Mouse (Mus musculus) kidney, postnatal 36 days (tissue): Measurements from ENCODE around the gene Pdk4.

Experiments
- DNase-seq, 2 experiments: peaks; one replicate each; pipeline ENCODE4 v3.0.0; 2021 to 2022; ENCODE audit warnings: mixed read lengths in 2 of 2

Gene Pdk4

DNA sequence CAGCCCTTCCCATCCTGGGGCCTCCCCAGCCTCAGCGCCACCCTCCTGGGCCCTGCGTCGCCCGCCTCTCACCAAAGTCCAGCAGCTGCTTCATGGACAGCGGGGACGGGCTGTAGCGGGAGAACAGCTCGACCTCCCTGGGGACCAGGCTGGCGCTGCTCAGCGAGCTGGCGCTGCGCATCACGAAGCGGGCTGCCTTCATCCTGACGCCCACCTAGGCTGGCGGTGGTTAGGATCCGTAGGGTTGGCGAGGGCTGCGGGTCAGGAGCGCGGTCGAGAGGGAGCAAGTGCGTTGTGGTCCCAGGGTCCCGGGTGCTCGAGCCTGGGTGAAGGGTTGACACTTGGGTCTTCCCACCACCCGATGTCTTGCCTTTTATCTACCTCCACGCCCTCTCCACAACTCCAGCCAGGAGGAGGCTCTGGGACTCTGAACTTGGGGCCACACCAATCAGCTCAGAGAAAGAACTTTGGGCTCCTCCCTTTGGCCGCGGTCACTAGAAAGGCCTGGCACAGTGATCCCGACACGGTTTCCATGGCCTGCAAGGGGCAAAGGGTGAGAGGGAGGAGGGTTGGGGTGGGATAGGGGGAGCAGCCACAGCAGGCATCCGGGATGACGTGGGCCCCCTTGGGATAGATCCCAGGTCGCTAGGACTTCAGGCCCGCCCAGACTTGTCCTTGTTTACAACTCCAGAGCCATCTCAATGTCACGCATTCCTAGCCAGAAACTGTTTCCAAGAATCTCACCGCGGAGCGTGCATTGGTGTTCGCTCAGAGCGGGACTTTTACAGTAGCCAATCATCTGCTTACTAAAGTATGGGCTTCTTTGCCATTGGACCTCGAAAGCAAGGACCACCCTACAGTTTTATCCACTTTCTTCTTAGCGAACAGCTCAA is at the start of gene Pdk4:
TSS of gene Pdk4 (minus strand) at position 349 of the 893 bp plus-strand sequence.
- DNase-seq: peak; percentile 95 to 99

DNA sequence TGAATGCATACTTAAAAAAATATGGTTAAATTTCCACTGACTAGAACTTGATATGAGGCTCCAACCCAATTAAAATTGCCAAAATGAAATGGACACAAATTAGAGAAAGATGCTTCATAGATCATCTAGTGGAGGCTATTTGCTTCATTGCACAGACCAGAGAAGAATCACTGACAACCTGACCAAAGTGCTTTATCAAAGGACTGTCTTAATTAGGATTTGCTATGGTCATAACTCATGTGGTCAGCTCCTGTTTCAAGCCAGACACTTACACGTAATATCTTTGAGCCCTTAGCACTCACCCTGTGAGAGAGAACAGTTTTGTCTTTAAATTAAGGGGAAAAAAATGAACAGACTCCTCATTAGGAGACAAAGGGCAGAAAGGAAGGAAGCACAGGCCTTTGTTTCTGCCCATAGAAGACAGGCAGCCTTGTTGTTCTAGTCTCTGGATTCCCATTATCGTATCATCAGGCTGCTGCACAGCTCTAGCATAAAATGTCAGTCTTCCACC is 41.8 kb upstream of the Pdk4 start:
- no peak for DNase-seq

DNA sequence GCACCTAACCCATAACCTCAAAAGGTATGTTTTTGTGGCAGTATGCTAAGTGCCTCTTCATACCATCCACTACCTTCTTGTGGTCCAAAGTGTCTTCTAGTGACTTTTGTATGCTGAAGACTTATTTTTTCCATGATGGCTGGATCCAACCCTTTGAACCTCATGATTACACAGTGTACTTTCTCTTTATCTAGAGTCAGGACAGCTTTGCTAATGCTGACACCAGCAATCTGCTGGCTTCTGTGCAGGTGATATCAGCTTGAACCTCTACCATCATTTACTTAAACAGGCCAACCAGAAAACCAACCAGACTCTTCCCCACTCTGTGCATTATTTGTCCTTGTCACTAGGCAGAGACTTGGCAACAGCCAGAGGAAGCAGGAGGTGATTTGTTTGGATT is 39.6 kb upstream of the Pdk4 start:
- no peak for DNase-seq

DNA sequence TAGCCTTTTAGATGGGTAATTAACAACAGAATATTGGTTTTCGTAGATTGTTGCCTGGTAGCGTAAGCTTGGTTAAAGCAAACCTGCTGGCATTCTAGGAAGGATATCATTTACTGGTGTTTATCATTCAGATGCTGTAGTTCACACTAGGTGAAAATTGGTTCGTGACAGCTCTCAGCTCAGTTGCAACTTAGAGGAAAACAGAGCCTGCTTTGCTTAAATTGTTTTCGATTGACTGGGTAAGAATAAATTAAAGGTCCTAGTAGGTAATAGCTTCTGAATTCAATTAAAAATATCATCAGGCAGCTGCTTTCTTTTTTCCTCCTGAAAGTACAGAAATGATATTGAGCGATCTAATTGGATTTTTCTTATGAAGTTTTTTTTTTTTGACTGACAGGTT is 21.0 kb upstream of the Pdk4 start:
- no peak for DNase-seq

DNA sequence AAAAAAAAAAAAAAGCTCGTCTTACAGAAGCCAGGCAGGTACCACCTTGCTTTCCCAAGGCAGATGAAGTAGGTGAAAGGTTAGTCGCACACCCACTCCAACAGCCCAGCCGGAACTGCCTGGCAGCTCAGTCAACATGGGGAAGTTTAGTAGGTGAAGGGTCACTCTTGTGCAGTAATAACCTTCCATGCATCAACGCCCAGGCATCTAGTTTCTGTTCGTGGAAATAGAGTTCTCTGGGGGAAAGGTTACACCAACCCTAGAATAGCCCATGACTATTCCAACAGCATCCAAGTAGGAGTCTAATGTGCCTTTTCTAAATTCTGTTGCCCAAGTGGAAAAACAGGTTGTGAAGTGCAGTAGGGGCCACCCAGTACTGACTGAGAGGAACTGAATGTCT is 13.6 kb upstream of the Pdk4 start:
- DNase-seq: peak; percentile 79 to 95

DNA sequence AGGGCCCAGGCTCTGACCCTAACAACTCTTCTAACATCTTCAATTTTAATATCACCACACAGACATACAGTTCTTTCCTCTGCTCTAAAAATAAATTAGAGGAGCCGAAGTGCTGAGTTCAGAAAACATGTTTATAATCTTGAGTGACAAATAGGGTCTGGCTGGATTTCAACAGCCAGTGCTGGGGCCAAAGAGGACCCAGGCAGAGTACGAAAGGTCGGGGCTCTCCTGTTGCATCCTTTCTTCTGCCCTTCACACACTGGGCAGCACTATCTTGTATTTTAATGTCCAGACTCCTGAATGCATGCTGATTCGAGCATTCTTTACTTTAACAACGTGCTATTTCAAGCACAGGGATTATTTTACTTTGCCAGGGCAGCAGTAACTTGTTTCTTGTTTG is 13.2 kb upstream of the Pdk4 start:
- DNase-seq: peak; percentile 70 to 90

DNA sequence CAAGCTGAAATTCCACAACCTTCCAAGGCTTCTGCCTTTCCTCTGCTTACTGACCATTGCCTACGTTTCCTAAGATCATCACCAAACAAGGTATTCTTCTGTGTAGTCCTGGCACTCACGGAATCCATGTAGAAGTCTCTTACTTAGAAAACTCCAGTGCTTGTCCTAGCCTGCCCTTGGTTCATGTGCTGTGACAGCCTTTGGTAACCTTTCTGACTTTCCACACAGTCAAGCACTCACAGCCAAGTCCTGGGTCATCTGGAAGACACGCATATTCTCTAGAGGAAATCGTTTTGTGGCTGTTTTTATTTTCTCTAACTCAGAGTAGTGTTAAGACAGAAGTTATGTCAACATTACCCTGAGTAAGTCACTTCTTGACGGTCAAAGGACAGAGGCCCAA is 11.7 kb upstream of the Pdk4 start:
- peak; percentile 22 to 54 for DNase-seq

DNA sequence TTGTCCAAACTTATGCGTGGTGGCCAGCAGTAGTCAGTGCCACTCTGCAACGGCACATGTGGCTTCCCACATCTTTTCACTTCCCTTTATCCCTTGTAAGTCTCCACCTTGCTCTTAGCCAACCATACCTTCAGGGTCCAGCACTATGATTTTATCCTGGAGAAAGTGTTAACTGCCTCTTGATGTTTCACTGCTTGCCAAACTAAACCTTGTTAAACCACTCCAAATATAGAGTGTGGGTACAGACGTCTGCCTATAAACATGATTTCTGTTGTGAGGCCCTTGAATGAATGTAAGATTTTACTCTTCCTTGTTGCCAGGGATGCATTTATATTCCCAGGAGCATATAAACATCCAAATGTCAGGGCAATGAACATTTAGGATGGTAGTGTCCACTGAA is 10.2 kb upstream of the Pdk4 start:
- no peak for DNase-seq

DNA sequence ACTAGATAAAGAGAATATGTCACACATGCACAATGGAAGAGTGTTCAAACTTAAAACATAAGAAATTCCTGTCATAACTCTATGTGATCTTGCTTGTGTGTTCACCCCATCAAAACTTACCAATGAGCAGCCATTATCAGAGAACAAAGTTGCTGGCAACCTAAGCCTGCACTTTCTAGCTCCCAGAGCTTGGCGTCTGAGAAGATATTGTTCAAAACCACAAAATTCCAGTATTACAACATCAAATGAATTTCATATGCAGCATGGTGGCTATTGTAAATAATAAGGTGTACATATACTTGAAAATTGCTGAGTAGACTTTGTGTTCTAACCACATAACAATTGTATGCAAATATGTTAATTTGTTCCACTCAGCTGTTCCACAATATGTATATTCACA is 6.7 kb upstream of the Pdk4 start:
- no peak for DNase-seq

DNA sequence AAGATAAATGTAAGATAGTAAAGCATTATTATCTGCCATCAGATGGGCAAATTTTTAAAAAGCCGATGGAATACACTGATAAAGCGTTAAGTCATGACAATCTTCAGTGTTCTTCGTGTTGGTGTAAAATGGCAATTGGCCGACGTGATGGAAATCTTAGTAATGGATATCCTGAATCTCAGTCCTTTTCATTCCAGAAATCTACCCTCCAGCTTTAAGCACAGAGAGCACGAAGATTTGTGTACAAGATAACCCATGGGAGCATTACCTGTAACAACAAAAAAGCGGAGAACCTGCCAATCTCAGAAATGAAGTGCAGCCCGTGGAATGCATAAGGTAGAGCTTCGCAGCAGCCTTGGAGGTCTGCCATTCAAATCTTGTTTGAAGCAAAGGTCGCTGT is 5.4 kb upstream of the Pdk4 start:
- DNase-seq: no peak

DNA sequence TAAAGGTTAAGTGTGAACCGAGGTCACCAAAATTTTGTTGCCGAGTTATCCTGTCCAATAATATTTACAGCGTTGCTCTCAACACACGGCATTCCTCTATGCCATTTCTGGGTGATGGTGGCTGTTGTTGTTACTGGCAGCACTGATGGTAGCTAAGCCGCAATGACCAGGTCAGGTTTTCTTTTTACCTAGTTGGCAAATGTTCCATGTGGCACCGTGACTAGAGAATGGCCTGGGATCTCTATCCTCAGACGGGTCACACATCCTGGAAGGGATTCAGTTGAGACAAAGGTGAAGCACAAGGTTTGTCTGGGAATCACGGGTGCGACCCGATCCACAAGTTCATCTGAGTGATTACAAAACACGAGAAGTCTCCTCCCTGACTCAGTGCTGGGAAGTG is 2.6 kb upstream of the Pdk4 start:
- peak; percentile 64 to 83 for DNase-seq

DNA sequence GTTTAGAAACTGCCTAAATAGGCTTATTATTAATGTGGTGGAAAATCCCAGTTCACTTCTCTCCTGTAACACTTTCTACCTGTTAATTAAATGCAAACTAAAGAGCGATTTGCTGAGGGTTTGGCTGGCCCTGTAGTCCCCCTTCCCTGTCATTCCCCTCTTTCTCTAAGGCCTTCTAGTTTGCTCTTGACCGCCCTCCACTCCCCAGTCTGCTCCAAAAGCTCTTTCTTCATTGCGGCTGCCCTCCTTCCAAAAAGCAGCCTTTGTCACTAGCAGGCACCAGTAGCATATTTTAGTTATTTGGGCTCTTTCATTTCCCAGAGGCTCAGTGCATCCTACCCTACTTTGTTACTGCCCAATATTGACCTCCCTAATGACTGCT is 736 bp upstream of the Pdk4 start:
- DNase-seq: peak in 1 of 2 experiments; percentile 25

DNA sequence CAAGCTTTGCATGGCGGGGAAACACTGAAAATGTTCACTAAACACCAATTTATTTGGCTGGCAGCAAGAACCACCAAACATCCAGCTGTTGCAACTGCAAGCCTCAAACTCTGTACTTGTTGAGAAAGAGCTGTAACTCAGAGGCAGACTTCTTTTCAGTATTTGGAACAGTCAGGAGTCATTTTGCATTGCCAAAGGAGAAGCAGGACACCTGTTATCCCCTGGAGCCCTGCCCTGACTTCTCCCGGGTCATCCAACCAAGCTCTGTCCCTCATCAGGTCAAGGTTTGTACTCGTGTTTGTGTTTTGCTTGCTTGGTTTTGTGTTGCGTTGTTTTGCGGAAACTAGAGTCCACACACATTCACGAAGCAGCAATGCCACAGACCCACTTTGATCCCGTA is 11.1 kb downstream of the Pdk4 start:
- DNase-seq: no peak

DNA sequence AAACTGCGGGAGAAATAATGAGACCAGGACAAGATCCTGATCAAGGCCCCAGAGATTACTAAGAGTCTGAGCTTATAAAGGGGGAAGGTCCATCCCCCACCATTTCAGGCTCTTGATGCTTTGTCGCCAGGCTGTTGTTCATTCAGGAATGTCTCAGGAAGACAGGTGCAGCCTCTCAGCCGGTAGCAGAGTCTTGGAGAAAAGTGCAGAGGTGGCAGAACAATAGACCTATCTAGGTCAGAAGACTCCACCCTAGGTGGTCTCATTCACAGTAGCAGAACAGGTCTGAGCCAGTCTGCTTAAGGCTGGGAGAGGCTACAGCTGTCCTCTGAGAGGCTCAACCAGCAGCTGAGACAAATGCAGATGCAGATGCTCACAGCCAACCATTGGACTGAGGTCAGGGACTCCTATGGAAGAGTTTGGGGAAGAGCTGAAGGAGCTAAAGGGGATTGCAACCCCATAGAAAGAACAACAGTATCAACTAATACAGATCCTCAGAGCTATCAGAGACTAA is 13.8 kb downstream of the Pdk4 start:
- no peak for DNase-seq

DNA sequence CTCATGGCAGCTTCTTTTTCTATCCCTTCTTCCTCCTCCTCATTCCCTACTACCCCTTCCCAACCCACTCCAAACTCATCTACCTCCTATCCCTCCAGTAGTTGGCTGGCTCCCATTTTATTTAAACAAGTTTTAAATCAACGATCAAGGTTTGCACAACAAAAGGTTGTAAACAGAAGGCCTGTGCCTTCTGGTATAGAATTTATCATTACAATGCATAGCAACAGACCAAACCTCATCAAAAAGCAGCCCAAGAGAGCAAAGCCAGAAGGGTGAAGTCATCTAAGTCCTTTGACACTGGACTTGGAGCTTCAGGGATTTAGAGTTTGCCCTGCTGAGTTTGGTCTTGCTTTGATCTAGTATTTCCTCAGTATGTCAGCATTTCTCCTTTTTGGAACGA is 15.0 kb downstream of the Pdk4 start:
- no peak for DNase-seq

DNA sequence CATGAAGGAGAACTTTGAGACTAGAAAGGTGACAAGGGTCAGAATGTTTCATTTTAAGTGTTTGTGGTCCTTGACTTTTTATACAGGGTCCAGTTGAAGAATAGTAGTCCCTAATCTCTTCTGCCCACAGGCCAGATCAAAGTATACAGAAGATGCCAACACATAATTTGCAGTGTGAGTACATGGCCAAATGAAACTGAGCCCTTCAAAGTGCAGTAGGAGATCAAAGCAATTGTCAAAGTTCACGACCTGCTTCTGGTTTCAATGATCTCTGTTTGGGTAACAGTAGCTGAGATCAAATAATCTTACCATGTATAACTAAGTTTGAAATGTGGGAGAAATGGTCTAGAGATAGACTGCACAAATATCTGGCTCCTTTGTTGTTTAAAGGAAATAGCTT is 22.1 kb downstream of the Pdk4 start:
- DNase-seq: no peak

DNA sequence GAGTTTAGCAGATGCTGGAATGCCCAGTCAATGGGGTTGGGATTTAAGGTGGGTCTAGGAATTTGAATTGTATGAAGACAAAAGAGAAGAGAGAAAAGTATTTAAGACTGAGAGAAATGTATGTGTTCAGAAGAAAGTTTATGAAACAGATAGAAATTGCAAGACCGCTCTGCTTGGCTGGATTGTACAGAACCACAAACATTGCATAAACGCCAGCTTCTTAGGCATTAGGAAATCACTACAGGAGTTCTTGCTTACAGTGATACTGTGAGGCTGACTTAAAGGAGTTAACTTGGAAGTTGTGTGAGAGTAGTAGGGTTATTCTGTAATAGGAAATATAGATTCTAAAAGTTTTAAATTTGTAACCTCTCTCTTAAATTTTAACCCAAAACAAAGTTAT is 23.4 kb downstream of the Pdk4 start:
- no peak for DNase-seq

DNA sequence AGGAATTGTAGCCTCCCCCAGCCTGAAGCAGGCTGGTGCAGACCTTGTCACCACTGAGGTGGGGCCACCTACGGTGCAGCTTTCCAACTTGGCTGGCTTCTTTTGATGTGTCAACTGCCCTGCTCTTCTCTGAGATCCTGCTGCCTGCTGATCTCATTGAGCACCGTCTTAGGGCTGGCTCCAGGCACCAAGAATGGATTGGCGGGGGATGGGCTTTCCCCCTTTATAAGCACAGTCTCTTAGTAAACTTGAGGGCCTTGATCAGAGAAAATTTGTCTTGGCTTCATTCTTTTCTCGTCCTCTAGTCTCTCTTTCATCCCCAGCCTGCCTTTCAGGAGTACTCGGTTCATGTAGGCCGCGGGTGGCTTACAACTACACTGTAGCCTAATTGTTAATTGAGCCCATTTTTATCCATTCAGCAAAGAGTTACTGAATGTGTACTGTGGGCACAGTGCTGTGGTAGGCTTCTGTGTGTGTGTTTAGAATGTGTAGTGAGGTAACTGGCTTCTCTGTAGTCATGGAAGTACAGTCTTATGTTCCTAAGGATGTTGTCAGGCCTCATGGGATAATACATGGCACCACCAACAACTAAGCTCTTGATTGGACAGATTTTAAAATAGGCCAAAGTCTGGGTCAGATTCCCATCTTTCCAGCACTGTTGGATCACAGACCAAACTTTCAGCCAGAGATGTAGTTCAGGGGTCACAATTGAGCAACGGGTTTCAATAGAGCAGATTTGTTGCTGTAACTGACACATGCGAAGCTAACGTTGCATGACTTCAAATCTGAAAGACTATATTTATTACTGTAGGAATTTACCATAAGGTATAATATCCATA is 25.4 kb downstream of the Pdk4 start:
- DNase-seq: no peak

DNA sequence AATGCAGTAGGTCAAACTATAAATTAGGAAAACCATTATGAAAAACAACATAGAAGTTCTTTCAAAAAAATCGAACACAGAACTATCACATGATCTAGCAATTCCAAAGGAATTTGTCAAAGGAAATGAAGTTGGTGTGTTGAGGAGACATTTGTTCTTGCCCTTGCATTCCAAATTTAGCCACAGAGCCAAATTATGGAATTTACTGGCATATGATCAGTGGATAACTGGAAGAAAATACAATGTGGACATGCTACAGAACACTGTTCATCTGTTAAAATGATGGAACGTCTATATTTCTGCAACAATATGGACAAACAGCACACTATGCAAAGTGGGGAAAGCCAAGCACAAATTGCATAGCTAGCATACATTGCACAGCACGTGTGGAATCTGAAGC is 40.3 kb downstream of the Pdk4 start:
- DNase-seq: no peak

DNA sequence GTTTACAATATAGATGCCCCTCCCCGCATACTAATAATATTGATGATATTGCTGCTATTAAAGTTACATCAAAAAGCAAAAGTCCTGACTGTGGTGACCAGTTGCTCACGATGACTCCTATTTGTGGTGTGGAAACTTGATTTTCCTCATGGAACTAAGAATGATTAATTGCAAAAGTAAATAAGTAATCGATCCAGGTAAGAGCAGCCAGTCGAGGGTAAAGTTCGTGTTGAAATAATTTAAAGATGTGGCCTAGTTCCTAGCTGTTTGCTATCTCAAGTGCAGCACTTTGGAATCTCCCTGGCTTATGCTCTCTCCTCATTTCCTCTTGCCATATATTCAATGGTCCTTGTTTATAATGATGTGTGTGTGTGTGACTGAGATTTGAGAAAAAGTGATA is 46.2 kb downstream of the Pdk4 start:
- peak in 1 of 2 experiments; percentile 37 for DNase-seq

DNA sequence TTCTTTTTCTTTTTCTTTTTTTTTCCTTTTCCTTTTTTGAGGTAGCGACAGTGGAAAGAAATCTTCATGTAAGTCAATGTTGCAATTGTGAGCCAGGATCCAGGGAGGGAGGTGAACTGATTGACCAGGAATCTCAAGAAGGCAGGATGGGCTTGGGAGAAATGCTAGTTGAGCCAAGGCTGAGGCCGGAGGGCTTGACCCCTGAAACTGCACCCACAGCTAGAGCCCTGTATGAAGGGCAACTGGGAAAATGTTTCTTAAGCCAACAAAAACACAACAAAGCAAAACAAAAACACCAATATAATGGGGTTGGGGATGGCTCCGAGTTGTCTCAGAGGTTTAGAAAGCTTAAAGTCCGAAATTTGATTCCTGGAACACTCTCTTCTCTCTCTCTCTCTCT is 47.7 kb downstream of the Pdk4 start:
- peak; percentile 45 to 73 for DNase-seq

DNA sequence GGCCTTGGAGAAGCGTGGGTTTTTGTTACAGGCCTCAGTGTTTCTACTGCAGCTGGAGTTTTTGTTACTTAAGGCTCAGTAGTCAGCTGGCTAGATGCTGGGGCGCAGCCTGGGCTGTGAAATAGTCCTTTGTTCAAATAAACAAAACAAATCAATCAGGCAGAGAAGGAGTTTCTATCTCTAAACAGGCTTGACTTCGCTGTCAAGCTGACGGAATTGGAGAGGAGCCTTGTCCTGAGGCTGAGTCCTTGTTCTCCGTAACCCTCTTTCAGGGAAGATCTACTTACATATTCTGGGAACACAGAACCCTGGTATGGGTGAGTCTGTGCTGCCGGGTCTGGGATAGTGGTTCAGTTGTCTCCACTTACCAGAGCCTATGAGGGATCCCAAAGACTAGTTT is 48.6 kb downstream of the Pdk4 start:
- DNase-seq: no peak

DNA sequence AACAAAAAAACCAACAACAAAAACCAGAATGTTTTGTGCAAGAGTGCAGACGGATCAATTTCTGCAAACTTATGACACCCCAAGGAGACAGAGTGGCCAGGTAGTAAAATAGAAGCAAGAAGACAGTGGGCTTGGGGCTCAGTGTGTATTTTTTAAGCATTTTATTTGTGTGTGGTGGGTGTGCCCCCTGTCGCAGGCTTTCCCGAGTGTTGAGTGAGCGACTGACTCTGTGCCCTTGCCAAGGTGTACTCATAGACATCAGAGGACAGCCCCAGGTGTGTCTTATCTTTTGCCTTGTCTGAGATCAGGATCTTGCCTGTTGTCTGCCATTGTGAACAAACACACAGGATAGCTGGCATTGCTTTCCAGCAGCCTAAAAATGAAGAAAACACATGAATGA is 49.1 kb downstream of the Pdk4 start:
- DNase-seq: no peak
